In genomic region chr9:66938836-66939235, GRCm38 (mm10) we compare ENCODE assay signal across 9 mouse cellular contexts. TPM values are rescaled to one million over a fixed set of nuclear protein-coding genes. Genes with fewer than 3 reads are reported as not detected.
DNase-seq lines count a peak whose midpoint lies in the region; ATAC-seq and TF ChIP-seq lines count a peak whose summit lies in the region.
"Had no signal": no experiment of that assay in that cellular context is flagged by ENCODE, and none has a peak within 500 bp of the region (broad histone marks: within the 10 kb centered on the region; RNA-seq: fewer than 3 reads in every experiment).

No protein-coding gene starts in this region.

- peak overlapping the region; percentile 67; the same call in 1 of the 2 replicates for H3K27ac ChIP-seq in gastrocnemius, adult 2 months
- H3K27ac ChIP-seq in hindbrain, embryonic 15.5 days (replicated peaks): no peak overlapping the region
- H3K27ac ChIP-seq: limb, embryonic 13.5 days had no signal

- no peaks in the 10 kb centered on the region for H3K27me3 ChIP-seq in hindbrain, embryonic 15.5 days
- H3K27me3 ChIP-seq in megakaryocyte, embryonic 14.5 days (replicated peaks): no peaks in the 10 kb centered on the region
- H3K27me3 ChIP-seq: limb, embryonic 13.5 days had no signal

- H3K4me2 ChIP-seq in hindbrain, embryonic 15.5 days: no peak overlapping the region
- H3K4me2 ChIP-seq: limb, embryonic 13.5 days had no signal

- peak; percentile 95 for ATAC-seq in common myeloid progenitor, adult 5-6 weeks (replicated peaks; ENCODE audit: low read depth, poor library complexity, severe bottlenecking)
- peak; percentile 53; the same call in 1 of the 2 replicates for ATAC-seq in hindbrain, embryonic 15.5 days (ENCODE audit: low FRiP score, low read depth)

- intact Hi-C loops in gastrocnemius, adult 2 months (cut with DNase I): loop anchor here (2.0 to 5.0 kb wide), 5 partner anchors 20 to 292 kb away; partner anchors contain the start of genes Lactb and Rab8b
- intact Hi-C loops in gastrocnemius, postnatal 36 days (cut with DNase I): loop anchor here (5.0 kb wide), 1 partner anchor 77 kb away; no protein-coding TSS in a partner anchor

- no peaks in the 10 kb centered on the region for H3K36me3 ChIP-seq in hindbrain, embryonic 15.5 days
- H3K36me3 ChIP-seq in megakaryocyte, embryonic 14.5 days (replicated peaks; ENCODE audit: low read length): no peaks in the 10 kb centered on the region
- H3K36me3 ChIP-seq: limb, embryonic 13.5 days had no signal

- TF ChIP-seq CTCF in gastrocnemius, adult 2 months (IDR thresholded peaks at IDR 0.05): peak; percentile 80

- H3K4me1 ChIP-seq in hindbrain, embryonic 15.5 days (replicated peaks): peaks cover 14% of the 10 kb centered on the region
- peaks cover 35% of the 10 kb centered on the region for H3K4me1 ChIP-seq in megakaryocyte, embryonic 14.5 days

- peak; percentile 27 for DNase-seq in gastrocnemius, adult 2 months
- DNase-seq in gastrocnemius, postnatal 36 days: no peak
- DNase-seq in urinary bladder, postnatal 14 days (ENCODE audit: low spot score): peak; percentile 53
- DNase-seq in urinary bladder, adult 2 months (ENCODE audit: low spot score): no peak
- no peak for DNase-seq in ovary, postnatal 10 days (ENCODE audit: low spot score)

- H3K9ac ChIP-seq in hindbrain, embryonic 15.5 days: no peak overlapping the region
- H3K9ac ChIP-seq: limb, embryonic 13.5 days had no signal

- H3K9me3 ChIP-seq in hindbrain, embryonic 15.5 days: no peaks in the 10 kb centered on the region
- H3K9me3 ChIP-seq in megakaryocyte, embryonic 14.5 days: no peaks in the 10 kb centered on the region
- H3K9me3 ChIP-seq: limb, embryonic 13.5 days had no signal

- WGBS in hindbrain, embryonic 15.5 days: 11% methylated on average over 4 of the region's 4 CpGs

- no peak overlapping the region for H3K4me3 ChIP-seq in gastrocnemius, adult 2 months
- H3K4me3 ChIP-seq in hindbrain, embryonic 15.5 days: no peak overlapping the region
- H3K4me3 ChIP-seq in megakaryocyte, embryonic 14.5 days (replicated peaks): peak overlapping the region; percentile 20
- H3K4me3 ChIP-seq: limb, embryonic 13.5 days had no signal

RNA-seq across cellular contexts. Expression of gene Rps27l, which starts 7.0 kb away (rescaled TPM):
- total RNA-seq in gastrocnemius, adult 2 months (2021): 100 to 1,000 TPM; 191 to 213 TPM
- 100 to 1,000 TPM; 170 to 203 TPM for total RNA-seq in gastrocnemius, postnatal 36 days (2021)
- polyA plus RNA-seq in urinary bladder, adult 2 months (2012; rRNA removed): 270 and 343 TPM in 2 replicates
- 162 and 229 TPM in 2 replicates for total RNA-seq in common myeloid progenitor, adult 5-6 weeks (2017)
- polyA plus RNA-seq in hindbrain, embryonic 15.5 days (2015; fragmentation: Nextera tagmentation; extraction: Ambion mirVana): 237 and 266 TPM in 2 replicates
- polyA plus RNA-seq in megakaryocyte, embryonic 14.5 days (2012; ENCODE audit: insufficient read depth, low replicate concordance): 23.8 and 219 TPM in 2 replicates

RNA-seq across cellular contexts. Expression of gene Rab8b, which starts 19.3 kb away (rescaled TPM):
- 1 to 10 TPM; 5.9 to 9.7 TPM for total RNA-seq in gastrocnemius, adult 2 months (2021)
- 1 to 10 TPM; 5.0 to 5.5 TPM for total RNA-seq in gastrocnemius, postnatal 36 days (2021)
- 18.9 and 20.1 TPM in 2 replicates for polyA plus RNA-seq in urinary bladder, adult 2 months (2012; rRNA removed)
- 82.9 and 87.3 TPM in 2 replicates for total RNA-seq in common myeloid progenitor, adult 5-6 weeks (2017)
- 35.9 and 38.4 TPM in 2 replicates for polyA plus RNA-seq in hindbrain, embryonic 15.5 days (2015; fragmentation: Nextera tagmentation; extraction: Ambion mirVana)
- polyA plus RNA-seq in megakaryocyte, embryonic 14.5 days (2012; ENCODE audit: insufficient read depth, low replicate concordance): 3.2 TPM in 1 of 2 replicates, not detected in the other

RNA-seq across cellular contexts. Expression of gene Lactb, which starts 36.4 kb away (rescaled TPM):
- 10 to 100 TPM; 17.7 to 22.3 TPM for total RNA-seq in gastrocnemius, adult 2 months (2021)
- 10 to 100 TPM; 20.8 to 22.1 TPM for total RNA-seq in gastrocnemius, postnatal 36 days (2021)
- 15.0 and 17.1 TPM in 2 replicates for polyA plus RNA-seq in urinary bladder, adult 2 months (2012; rRNA removed)
- 21.4 and 30.6 TPM in 2 replicates for total RNA-seq in common myeloid progenitor, adult 5-6 weeks (2017)
- 11.9 and 12.4 TPM in 2 replicates for polyA plus RNA-seq in hindbrain, embryonic 15.5 days (2015; fragmentation: Nextera tagmentation; extraction: Ambion mirVana)
- polyA plus RNA-seq in megakaryocyte, embryonic 14.5 days (2012; ENCODE audit: insufficient read depth, low replicate concordance): 8.5 TPM in 2 replicates

Comparison
In these comparisons a context has a peak if more than half of its experiments do, and no peak if none do; other contexts are left out.
1. DNase-seq: peak in gastrocnemius, adult 2 months (single experiment) and urinary bladder, postnatal 14 days (single experiment); none in gastrocnemius, postnatal 36 days (0 of 2), urinary bladder, adult 2 months (single experiment) and ovary, postnatal 10 days (single experiment).